Mouse (Mus musculus) adipocyte (in vitro differentiated cells): ENCODE measurements at regions not wholly inside any gene's neighbourhood (a gene's known extent, or its start where the extent isn't known, plus 50 kb on each side); places are given as distances from the start of the nearest gene placed in this dataset.
A peak's percentile ranks its signal among the peaks of the same experiment; 100 is the strongest.

Experiments
- DNase-seq: peaks from one replicate; pipeline ENCODE4 v3.0.0-alpha.2; 2016; ENCODE audit warnings: low spot score

- DNase-seq: no peak
Measured at GRCm38 (mm10) chr6:33117877-33118276, 57.8 kb upstream of the Chchd3 start.

- DNase-seq: no peak
Measured at GRCm38 (mm10) chr6:33120581-33120980, 60.5 kb upstream of the Chchd3 start.

GRCm38 (mm10) chr6:33126574-33126973, 66.5 kb upstream of the Chchd3 start:
- peak; percentile 92 for DNase-seq

- DNase-seq: no peak
Measured at GRCm38 (mm10) chr6:33136906-33137305, 76.8 kb upstream of the Chchd3 start.

- DNase-seq: peak; percentile 36
Measured at GRCm38 (mm10) chr6:33137823-33138222, 77.8 kb upstream of the Chchd3 start.

- no peak for DNase-seq
Measured at GRCm38 (mm10) chr6:33166479-33166878, 82.4 kb upstream of the Exoc4 start.

- DNase-seq: no peak
Measured at GRCm38 (mm10) chr6:33173606-33174005, 75.3 kb upstream of the Exoc4 start.

- no peak for DNase-seq
Measured at GRCm38 (mm10) chr6:33174616-33175015, 74.3 kb upstream of the Exoc4 start.

- no peak for DNase-seq
Measured at GRCm38 (mm10) chr6:33189521-33190246, 59.2 kb upstream of the Exoc4 start.

GRCm38 (mm10) chr6:33193823-33194222, 55.1 kb upstream of the Exoc4 start:
- DNase-seq: no peak
